Comparison of ENCODE assay signal across 8 mouse cellular contexts in the genomic region with DNA sequence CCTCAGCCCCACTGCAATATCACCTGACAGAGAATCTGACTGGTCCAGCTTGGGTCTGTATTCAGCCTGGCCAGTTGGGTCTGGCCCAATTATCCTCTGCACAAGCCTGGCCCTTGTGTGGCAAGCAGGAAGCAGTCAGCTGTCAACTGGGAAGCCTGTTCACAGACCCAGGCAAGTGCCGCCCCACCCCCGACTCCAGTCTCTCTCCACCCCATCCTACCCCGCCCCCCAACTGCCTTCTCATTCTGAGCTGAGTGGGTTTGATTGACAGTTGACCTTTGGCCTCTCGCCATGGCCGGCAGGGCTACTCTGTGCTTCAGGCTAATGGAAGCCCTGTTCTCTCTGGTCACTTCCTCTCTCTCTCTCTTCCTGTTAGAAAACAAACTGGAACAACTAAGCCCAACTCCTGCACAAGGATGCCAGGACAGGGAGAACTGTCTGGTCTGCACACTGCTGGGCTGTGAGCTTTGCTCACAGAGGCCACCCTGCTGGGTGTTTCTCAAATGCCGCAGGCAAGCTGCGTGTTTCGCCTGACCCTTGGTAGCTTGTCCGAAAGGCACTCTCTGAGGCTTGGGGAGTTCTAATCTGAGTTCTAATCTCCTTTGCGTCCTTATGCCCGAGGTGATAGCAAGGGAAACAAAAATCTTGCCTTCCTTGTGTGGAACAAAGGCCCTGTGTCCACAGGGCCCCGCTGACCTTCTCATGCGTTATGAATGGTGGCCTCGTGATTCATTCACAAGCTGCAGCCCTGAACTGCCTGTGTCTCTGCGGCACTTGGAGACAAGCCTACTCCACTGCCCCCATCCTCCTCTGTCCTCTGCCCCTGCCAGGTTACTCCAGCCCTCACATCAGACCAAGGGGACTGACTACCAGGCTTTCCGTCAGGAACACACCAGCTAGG. TPM values are rescaled to one million over a fixed set of nuclear protein-coding genes. Genes with fewer than 3 reads are reported as not detected.
DNase-seq lines count a peak whose midpoint lies in the region; ATAC-seq and TF ChIP-seq lines count a peak whose summit lies in the region.

No protein-coding gene starts in this region.

- H3K27ac ChIP-seq in heart, postnatal 0 days (ENCODE audit: low read depth), result no peak overlapping the region
- H3K27ac ChIP-seq in midbrain, embryonic 10.5 days (replicated peaks), result peak overlapping the region; percentile 89

- 48% methylated on average over 16 of the region's 16 CpGs for WGBS in heart, postnatal 0 days
- 5% methylated on average over 16 of the region's 16 CpGs for WGBS in midbrain, embryonic 10.5 days

- H3K27me3 ChIP-seq in heart, postnatal 0 days (ENCODE audit: control insufficient read depth, insufficient read depth, low read length), result 0 out of 2 replicates have a peak, but pooled peaks cover 3% of the 10 kb centered on the region
- 0 out of 2 replicates have a peak, but pooled peaks cover 9% of the 10 kb centered on the region for H3K27me3 ChIP-seq in midbrain, embryonic 10.5 days (ENCODE audit: low read depth, poor library complexity, severe bottlenecking)

- TF ChIP-seq CTCF in heart, postnatal 0 days (IDR thresholded peaks at IDR 0.05; ENCODE audit: low read depth), result no peak

- no peaks in the 10 kb centered on the region for H3K4me1 ChIP-seq in heart, postnatal 0 days (ENCODE audit: control insufficient read depth, insufficient read depth)
- H3K4me1 ChIP-seq in midbrain, embryonic 10.5 days, result peaks cover 89% of the 10 kb centered on the region

- no peak overlapping the region for H3K9ac ChIP-seq in heart, postnatal 0 days (replicated peaks; ENCODE audit: low read depth, low read length)

- DNase-seq in cerebellum, postnatal 14 days, result peak; percentile 39 to 77
- no peak for DNase-seq in cerebellum, adult 9-10 months
- peak; percentile 81 for DNase-seq in adrenal gland, postnatal 14 days
- no peak for DNase-seq in heart, postnatal 0 days (ENCODE audit: low spot score)
- peak; percentile 76 to 89 for DNase-seq in kidney, postnatal 25 days
- peak; percentile 93 for DNase-seq in midbrain, embryonic 10.5 days (ENCODE audit: low spot score)
- DNase-seq in yolk sac, embryonic 10.5 days (ENCODE audit: low spot score), result peak; percentile 96
- DNase-seq in ovary, postnatal 14 days (ENCODE audit: low spot score), result no peak

- H3K4me3 ChIP-seq in heart, postnatal 0 days (ENCODE audit: low read depth, low read length), result no peak overlapping the region
- H3K4me3 ChIP-seq in midbrain, embryonic 10.5 days, result peak overlapping the region; percentile 3; the same call in 1 of the 2 replicates

- H3K9me3 ChIP-seq in heart, postnatal 0 days (replicated peaks; ENCODE audit: control insufficient read depth, low read length), result no peaks in the 10 kb centered on the region
- no peaks in the 10 kb centered on the region for H3K9me3 ChIP-seq in midbrain, embryonic 10.5 days (replicated peaks)

- no peaks in the 10 kb centered on the region for H3K36me3 ChIP-seq in heart, postnatal 0 days (replicated peaks; ENCODE audit: control insufficient read depth, insufficient read depth, low read length)
- no peaks in the 10 kb centered on the region for H3K36me3 ChIP-seq in midbrain, embryonic 10.5 days

- H3K4me2 ChIP-seq in heart, postnatal 0 days (ENCODE audit: low read depth, low read length), result no peak overlapping the region

- no peak for TF ChIP-seq EP300 in heart, postnatal 0 days (IDR thresholded peaks at IDR 0.05; ENCODE audit: low read depth)

- ATAC-seq in heart, postnatal 0 days (ENCODE audit: insufficient read depth, low read depth), result peak; percentile 47

RNA-seq across cellular contexts. Expression of a gene that starts 13.8 kb away (rescaled TPM):
- 9.1 and 10.8 TPM in 2 replicates for total RNA-seq in adrenal gland, postnatal 14 days (2021)
- total RNA-seq in heart, postnatal 0 days (2014; rRNA removed; ENCODE audit: low replicate concordance), result 17.7 and 28.6 TPM in 2 replicates
- 12.1 and 14.2 TPM in 2 replicates for polyA plus RNA-seq in heart, postnatal 0 days (2015; fragmentation: Nextera tagmentation; extraction: Ambion mirVana)
- 15.4 and 16.4 TPM in 2 replicates for polyA plus RNA-seq in midbrain, embryonic 10.5 days (2016; fragmentation: Nextera tagmentation; extraction: Ambion mirVana)

RNA-seq across cellular contexts. Expression of a gene that starts 48.3 kb away (rescaled TPM):
- 56.9 and 79.0 TPM in 2 replicates for total RNA-seq in adrenal gland, postnatal 14 days (2021)
- 28.3 and 79.5 TPM in 2 replicates for total RNA-seq in heart, postnatal 0 days (2014; rRNA removed; ENCODE audit: low replicate concordance)
- 15.4 and 22.3 TPM in 2 replicates for polyA plus RNA-seq in heart, postnatal 0 days (2015; fragmentation: Nextera tagmentation; extraction: Ambion mirVana)
- polyA plus RNA-seq in midbrain, embryonic 10.5 days (2016; fragmentation: Nextera tagmentation; extraction: Ambion mirVana), result 150 and 197 TPM in 2 replicates

Comparison
In these comparisons a context has a peak if more than half of its experiments do, and no peak if none do; other contexts are left out.
1. DNase-seq: peak in cerebellum, postnatal 14 days (2 of 2), adrenal gland, postnatal 14 days (single experiment), kidney, postnatal 25 days (2 of 2), midbrain, embryonic 10.5 days (single experiment) and yolk sac, embryonic 10.5 days (single experiment); none in cerebellum, adult 9-10 months (single experiment), heart, postnatal 0 days (single experiment) and ovary, postnatal 14 days (single experiment).